Mouse (Mus musculus) hindbrain, embryonic 15.5 days (tissue): ENCODE measurements around the gene Gm20518. TPM values are rescaled to one million over a fixed set of nuclear protein-coding genes. Genes with fewer than 3 reads are reported as not detected.
A peak's percentile ranks its signal among the peaks of the same experiment; 100 is the strongest.

ENCODE experiments used
- ATAC-seq: fragments of 200-750 bp; cut with Nextera tagmentation; 2 replicates; pipeline ENCODE4 v1.8.0; 2017; ENCODE audit warnings: low read depth, moderate number of reproducible peaks, moderate TSS enrichment; ENCODE audit not compliant: low FRiP score
- H3K27ac ChIP-seq: fragments of 300-500 bp; sonication (generic); replicated peaks from 2 replicates; pipeline ENCODE4 v1.5.1; 2015; ENCODE audit warnings: mild to moderate bottlenecking, inconsistent platforms
- H3K27me3 ChIP-seq: fragments of 300-500 bp; sonication (generic); 2 replicates; pipeline ENCODE4 v1.6.1; 2015; ENCODE audit warnings: control low read depth, inconsistent platforms
- H3K36me3 ChIP-seq: fragments of 300-500 bp; sonication (generic); 2 replicates; pipeline ENCODE4 v1.6.1; 2015; ENCODE audit warnings: control low read depth, inconsistent platforms
- H3K4me1 ChIP-seq: fragments of 300-500 bp; sonication (generic); replicated peaks from 2 replicates; pipeline ENCODE4 v1.6.1; 2015; ENCODE audit warnings: control low read depth, inconsistent platforms
- H3K4me2 ChIP-seq: fragments of 300-500 bp; sonication (generic); 2 replicates; pipeline ENCODE4 v1.6.1; 2015; ENCODE audit warnings: moderate library complexity, mild to moderate bottlenecking, inconsistent platforms
- H3K4me3 ChIP-seq: fragments of 300-500 bp; sonication (generic); 2 replicates; pipeline ENCODE4 v1.5.1; 2015; ENCODE audit warnings: mild to moderate bottlenecking, inconsistent platforms
- H3K9ac ChIP-seq: fragments of 300-500 bp; sonication (generic); 2 replicates; pipeline ENCODE4 v1.6.1; 2015; ENCODE audit warnings: inconsistent platforms
- H3K9me3 ChIP-seq: fragments of 300-500 bp; sonication (generic); 2 replicates; pipeline ENCODE4 v1.6.1; 2016; ENCODE audit warnings: control low read depth, inconsistent platforms
- WGBS: fragments of 180-500 bp; shearing (Covaris S2); methylation state at CpG from one replicate; pipeline ENCODE4 v1.1.7; 2015; 5-methylcytosine and 5-hydroxymethylcytosine counted together
- polyA plus RNA-seq: library from polyadenylated mRNA; unstranded; fragments of >200 nt; fragmentation: Nextera tagmentation; extraction: Ambion mirVana; gene quantifications from 2 replicates; pipeline ENCODE4 v1.2.1, GENCODE M21; 2015

Gene Gm20518
- polyA plus RNA-seq, 1 experiment from 2014 or later: 0.31 TPM

DNA sequence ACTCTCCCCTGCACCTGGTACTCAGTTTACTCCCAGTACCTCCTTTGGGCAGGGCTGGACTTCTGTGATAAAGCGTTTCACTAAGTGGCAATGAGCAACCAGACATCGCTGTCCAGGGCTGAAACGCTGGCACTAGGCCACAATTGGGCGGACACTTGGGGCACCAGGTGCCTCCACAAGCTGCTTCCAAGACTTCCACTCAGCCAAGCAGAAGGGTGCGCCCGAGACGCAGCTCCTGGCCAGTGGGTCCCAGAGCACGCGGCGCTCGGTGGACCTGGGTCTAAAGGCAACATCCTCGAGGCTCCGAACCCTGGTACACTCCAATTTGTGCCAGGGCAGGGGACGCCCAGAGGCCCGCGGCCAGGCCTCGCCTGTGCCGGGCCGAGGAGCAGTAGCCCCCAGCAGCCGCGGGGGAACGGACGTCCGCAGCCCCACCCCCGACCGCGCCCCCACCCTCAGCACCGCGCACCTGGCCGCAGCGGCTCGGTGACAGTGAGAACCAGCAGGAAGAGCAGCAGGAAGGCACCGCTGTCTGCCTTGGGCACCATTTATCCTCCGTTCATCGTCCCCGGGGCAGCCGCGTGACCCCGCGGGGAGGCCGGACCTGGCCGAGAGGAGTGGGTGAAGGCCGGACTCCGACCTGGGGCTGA lies 429 bp downstream of the Gm20518 start:
- no peaks in the 10 kb centered on the region for H3K9me3 ChIP-seq
- ATAC-seq: peak; percentile 62
- WGBS: under 1% methylated on average over 34 of the region's 44 CpGs

DNA sequence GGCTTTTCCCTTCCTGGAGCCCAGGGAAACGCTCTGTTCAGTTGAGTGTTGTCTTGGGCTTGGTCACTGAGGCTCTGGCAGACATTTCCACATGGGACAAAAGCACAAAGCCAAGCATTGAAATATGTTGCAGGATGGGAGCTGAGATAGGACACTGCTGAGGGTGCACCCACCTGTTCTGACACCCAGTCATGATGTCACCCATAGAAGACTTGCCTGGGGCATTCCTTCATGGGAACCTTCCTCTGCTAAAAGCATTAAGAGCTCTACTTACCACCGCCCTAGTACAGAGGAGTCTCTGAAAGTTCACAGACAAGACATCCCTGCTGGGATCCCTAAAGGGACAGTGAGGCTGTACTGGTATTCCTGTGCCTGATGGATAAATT lies 1.1 kb downstream of the Gm20518 start:
- Histone ChIP-seq H3K4me3 (peak overlapping the region; percentile 75), H3K27ac (no peak overlapping the region), H3K9ac (peak overlapping the region; percentile 94), H3K4me1 (peaks cover 41% of the 10 kb centered on the region), H3K4me2 (peak overlapping the region; percentile 72), H3K36me3 (no peaks in the 10 kb centered on the region), H3K9me3 (no peaks in the 10 kb centered on the region), H3K27me3 (no peaks in the 10 kb centered on the region)
- ATAC-seq: no peak
- WGBS: 39% methylated on average over 2 of the region's 2 CpGs

More for the DNA sequence above, 429 bp downstream of the Gm20518 start:
- no peaks in the 10 kb centered on the region for H3K27me3 ChIP-seq
- no peaks in the 10 kb centered on the region for H3K36me3 ChIP-seq
- peak overlapping the region; percentile 72 for H3K4me2 ChIP-seq
- peak overlapping the region; percentile 94 for H3K9ac ChIP-seq
- H3K4me3 ChIP-seq: peak overlapping the region; percentile 75
- H3K4me1 ChIP-seq: peaks cover 36% of the 10 kb centered on the region
- H3K27ac ChIP-seq: peak overlapping the region; percentile 97

DNA sequence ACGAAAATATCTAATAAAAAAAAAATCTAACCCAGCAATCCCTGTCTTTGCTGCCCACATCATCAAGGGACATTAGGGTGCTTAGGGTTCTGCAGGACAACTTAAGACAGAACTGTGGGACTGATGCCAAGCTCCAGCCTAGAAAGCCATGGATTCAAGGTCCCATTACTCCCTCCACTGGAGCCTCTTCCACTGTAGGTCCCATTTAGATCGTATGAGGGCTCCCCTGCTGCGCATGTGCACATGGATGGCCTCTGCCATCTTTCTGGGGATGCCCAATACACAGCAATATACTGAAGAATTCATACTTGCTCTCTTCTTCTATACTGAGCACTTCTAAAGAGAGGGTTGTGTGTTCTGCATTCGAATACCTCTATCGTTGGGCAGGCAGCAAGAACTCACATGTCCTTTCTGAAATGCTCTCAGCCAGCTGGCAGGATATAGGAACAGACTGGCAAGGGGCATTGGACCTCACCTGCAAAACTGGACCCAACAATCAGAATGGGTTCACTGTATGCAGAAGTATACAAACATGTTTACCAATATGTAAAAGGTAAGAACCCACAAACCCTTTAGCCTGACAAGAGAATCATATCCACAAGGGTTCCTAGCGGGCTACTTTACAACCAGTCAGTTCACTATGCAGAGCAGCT lies 1.7 kb downstream of the Gm20518 start:
- H3K9me3 ChIP-seq: no peaks in the 10 kb centered on the region
- peaks cover 45% of the 10 kb centered on the region for H3K4me1 ChIP-seq
- H3K27ac ChIP-seq: no peak overlapping the region
- peak overlapping the region; percentile 94 for H3K9ac ChIP-seq
- ATAC-seq: no peak
- peak overlapping the region; percentile 75 for H3K4me3 ChIP-seq
- H3K4me2 ChIP-seq: peak overlapping the region; percentile 72
- WGBS: 86% methylated on average over 6 of the region's 6 CpGs
- no peaks in the 10 kb centered on the region for H3K27me3 ChIP-seq
- H3K36me3 ChIP-seq: no peaks in the 10 kb centered on the region

DNA sequence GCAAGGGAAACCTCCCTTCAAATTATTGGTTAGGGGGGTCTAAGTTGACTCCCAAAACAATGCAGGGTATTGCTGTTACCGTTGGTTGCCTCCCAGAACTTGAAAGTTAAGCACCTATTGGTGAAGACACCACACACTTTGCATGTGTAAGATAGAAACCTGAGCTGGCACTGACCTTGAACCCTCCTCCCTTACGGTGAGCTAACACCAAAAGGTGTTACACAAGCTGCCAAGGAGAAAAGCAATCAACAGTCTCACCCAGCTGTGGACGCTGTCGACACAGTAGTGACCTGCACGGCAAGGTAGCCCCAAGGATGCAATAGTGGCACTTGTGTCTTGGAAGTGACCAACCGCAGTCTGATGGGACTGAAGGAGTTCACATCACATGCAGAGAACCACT lies 7.4 kb downstream of the Gm20518 start:
- Histone ChIP-seq H3K9ac (no peak overlapping the region), H3K4me1 (peaks cover 23% of the 10 kb centered on the region), H3K36me3 (no peaks in the 10 kb centered on the region), H3K27me3 (no peaks in the 10 kb centered on the region), H3K9me3 (no peaks in the 10 kb centered on the region), H3K27ac (no peak overlapping the region), H3K4me3 (no peak overlapping the region), H3K4me2 (no peak overlapping the region)
- no peak for ATAC-seq
- 88% methylated on average over 6 of the region's 6 CpGs for WGBS

DNA sequence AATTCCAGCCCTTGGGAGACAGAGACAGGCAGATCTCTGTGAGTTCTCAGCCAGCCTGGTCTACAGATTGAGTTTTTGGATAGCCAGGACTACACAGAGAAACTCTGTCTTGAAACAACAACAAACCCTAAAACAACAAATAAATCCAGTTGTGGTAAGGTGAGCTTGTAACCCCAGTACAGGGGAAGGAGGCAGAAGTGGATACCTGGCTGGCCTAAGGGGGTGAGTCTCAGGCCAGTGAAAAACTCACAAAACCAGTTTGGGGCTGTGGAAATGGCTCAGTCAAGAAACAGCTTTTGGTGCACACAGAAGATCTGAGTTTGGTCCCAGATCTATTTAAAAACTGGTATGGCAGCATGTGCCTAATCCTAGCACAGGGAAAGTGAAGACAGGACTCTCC lies 9.3 kb downstream of the Gm20518 start:
- no peak overlapping the region for H3K9ac ChIP-seq
- H3K4me3 ChIP-seq: no peak overlapping the region
- no peaks in the 10 kb centered on the region for H3K27me3 ChIP-seq
- no peak for ATAC-seq
- no peaks in the 10 kb centered on the region for H3K36me3 ChIP-seq
- H3K4me2 ChIP-seq: no peak overlapping the region
- no peak overlapping the region for H3K27ac ChIP-seq
- no peaks in the 10 kb centered on the region for H3K9me3 ChIP-seq
- H3K4me1 ChIP-seq: peaks cover 23% of the 10 kb centered on the region

DNA sequence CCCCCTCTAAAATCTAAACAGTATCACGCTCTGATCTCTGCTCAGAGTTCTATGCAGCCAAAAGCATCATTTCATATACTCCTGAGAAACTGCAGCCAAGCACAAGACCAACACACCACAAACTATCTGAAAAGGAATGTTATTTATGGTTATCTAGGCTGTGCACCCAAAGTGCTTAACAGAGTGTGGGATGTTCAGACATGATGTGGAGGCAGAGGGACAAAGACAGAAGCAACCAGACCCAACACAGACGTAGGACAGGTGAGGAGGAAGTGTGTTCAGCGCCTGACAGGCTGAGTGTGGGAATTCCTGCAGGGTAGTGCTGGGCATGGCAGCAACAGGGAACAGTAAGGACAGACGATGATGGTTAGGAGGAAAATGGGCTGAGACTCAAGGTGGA lies 11.9 kb downstream of the Gm20518 start:
- Histone ChIP-seq H3K9ac (no peak overlapping the region), H3K27me3 (no peaks in the 10 kb centered on the region), H3K27ac (no peak overlapping the region), H3K4me1 (peaks cover 4% of the 10 kb centered on the region; the same call in 1 of the 2 replicates), H3K4me3 (no peak overlapping the region), H3K36me3 (no peaks in the 10 kb centered on the region), H3K9me3 (no peaks in the 10 kb centered on the region), H3K4me2 (no peak overlapping the region)
- WGBS: 94% methylated on average over 4 of the region's 4 CpGs
- ATAC-seq: no peak

DNA sequence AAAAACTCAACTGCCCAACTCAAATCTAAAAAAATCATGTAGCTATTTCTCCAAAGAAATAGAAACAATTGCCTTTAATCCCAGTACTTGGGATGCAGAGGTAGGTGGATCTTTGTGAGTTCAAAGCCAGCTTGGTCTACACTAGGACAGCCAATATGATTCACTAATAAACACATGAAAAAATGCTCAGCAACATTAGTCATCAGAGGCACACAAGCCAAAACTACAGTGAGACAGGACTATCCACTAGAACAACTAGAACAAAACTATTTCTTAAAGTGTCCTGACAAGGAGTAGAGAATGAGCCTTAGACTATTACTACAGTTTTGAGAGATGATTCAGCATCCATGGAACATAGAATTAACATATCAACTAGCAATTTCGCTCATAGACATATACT lies 15.4 kb downstream of the Gm20518 start:
- WGBS: 100% methylated on average over 1 of the region's 1 CpGs
- Histone ChIP-seq H3K36me3 (peaks cover 13% of the 10 kb centered on the region), H3K9me3 (no peaks in the 10 kb centered on the region), H3K4me1 (no peaks in the 10 kb centered on the region), H3K9ac (no peak overlapping the region), H3K27ac (no peak overlapping the region), H3K4me3 (no peak overlapping the region), H3K27me3 (no peaks in the 10 kb centered on the region), H3K4me2 (no peak overlapping the region)
- ATAC-seq: no peak

DNA sequence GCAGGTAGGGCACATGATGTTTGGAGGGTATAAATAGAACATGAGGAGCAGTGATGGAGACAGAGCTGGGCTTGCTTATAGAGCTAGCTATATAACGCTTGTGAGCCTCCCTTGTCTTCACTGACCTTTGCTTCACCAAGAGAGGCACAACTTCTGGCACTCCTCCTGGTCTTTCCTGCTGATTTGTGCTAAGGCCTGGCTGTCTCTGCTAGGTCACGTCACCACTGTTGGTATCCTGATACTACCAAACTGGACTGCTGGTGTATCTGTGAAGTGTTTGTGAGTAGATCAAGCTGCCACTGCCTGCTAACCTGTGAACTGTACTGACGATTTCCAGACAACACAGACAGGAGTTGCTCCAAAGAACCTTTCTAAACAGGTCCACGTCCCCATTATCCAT lies 16.3 kb downstream of the Gm20518 start:
- H3K27me3 ChIP-seq: no peaks in the 10 kb centered on the region
- 95% methylated on average over 4 of the region's 4 CpGs for WGBS
- no peak overlapping the region for H3K9ac ChIP-seq
- H3K4me2 ChIP-seq: no peak overlapping the region
- H3K4me3 ChIP-seq: no peak overlapping the region
- H3K4me1 ChIP-seq: no peaks in the 10 kb centered on the region
- H3K27ac ChIP-seq: no peak overlapping the region
- peaks cover 14% of the 10 kb centered on the region for H3K36me3 ChIP-seq
- ATAC-seq: no peak
- no peaks in the 10 kb centered on the region for H3K9me3 ChIP-seq

DNA sequence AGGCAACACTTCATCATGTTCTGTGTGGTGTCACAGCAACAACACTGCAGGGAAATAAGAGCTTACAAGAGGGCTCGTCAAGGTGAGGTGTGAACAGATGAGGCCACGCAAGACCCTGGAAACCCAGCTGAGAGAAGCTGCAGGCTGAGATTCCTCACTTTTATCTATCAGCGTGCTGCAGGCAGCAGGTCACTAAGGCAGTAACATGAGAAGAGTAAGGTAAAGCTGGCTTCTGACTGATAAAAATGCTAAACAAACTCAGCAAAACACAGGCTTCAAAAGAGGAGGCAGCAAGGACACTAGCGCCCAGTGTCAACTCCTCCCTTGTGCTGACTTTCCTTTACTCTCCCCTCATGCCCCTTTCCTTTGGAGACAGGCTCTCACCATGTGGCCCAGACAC lies 18.5 kb downstream of the Gm20518 start:
- Histone ChIP-seq H3K9me3 (no peaks in the 10 kb centered on the region), H3K36me3 (peaks cover 23% of the 10 kb centered on the region), H3K27ac (no peak overlapping the region), H3K9ac (no peak overlapping the region), H3K4me2 (no peak overlapping the region), H3K4me3 (no peak overlapping the region), H3K27me3 (no peaks in the 10 kb centered on the region), H3K4me1 (no peaks in the 10 kb centered on the region)
- WGBS: 72% methylated on average over 4 of the region's 4 CpGs
- ATAC-seq: no peak

DNA sequence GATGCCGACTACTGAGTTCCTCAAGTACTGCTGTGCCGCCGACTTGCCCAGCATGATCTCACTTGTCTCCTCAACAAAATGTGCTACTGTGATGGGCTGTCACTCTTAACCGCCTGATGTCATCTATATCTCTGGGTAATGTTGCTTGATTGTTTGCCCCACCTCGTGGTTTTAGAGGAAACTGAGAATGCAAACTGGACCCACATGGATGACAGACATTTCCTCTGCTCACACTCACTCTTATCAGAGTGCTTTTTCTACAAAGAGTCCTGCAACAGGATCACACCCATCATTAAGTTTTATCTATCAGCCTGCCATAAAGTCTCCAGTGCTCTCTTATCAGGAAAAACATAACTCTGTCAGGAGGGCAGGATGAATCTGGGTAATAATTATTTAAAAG lies 20.2 kb downstream of the Gm20518 start:
- H3K36me3 ChIP-seq: peaks cover 23% of the 10 kb centered on the region
- no peaks in the 10 kb centered on the region for H3K4me1 ChIP-seq
- ATAC-seq: no peak
- WGBS: 91% methylated on average over 5 of the region's 5 CpGs
- no peak overlapping the region for H3K4me3 ChIP-seq
- no peak overlapping the region for H3K27ac ChIP-seq
- no peaks in the 10 kb centered on the region for H3K27me3 ChIP-seq
- H3K9ac ChIP-seq: no peak overlapping the region
- H3K9me3 ChIP-seq: no peaks in the 10 kb centered on the region
- H3K4me2 ChIP-seq: no peak overlapping the region

DNA sequence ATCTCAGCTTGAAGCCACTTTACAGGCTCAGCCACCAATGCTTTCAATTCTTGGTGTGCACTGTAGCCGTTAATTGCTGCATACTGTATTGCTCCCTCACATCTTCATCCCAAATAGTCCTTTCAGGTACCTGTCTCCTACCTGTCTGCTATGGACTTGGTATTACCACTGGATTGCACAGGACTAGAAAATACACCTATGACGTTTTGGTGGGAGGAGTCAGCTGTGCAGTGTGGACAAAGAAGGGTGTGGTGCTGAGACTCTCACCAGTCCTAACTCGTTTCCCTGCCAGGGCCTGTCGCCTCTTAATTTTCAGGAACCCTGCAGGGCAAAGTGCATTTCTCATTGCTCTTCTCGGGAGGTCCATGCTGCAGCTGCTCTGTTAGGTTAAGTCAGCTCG lies 25.7 kb downstream of the Gm20518 start:
- WGBS: 63% methylated on average over 6 of the region's 6 CpGs
- H3K9me3 ChIP-seq: no peaks in the 10 kb centered on the region
- no peak overlapping the region for H3K27ac ChIP-seq
- H3K27me3 ChIP-seq: no peaks in the 10 kb centered on the region
- no peaks in the 10 kb centered on the region for H3K4me1 ChIP-seq
- ATAC-seq: no peak
- H3K4me3 ChIP-seq: no peak overlapping the region
- H3K36me3 ChIP-seq: peaks cover 10% of the 10 kb centered on the region; the same call in 1 of the 2 replicates
- H3K9ac ChIP-seq: no peak overlapping the region
- H3K4me2 ChIP-seq: no peak overlapping the region

DNA sequence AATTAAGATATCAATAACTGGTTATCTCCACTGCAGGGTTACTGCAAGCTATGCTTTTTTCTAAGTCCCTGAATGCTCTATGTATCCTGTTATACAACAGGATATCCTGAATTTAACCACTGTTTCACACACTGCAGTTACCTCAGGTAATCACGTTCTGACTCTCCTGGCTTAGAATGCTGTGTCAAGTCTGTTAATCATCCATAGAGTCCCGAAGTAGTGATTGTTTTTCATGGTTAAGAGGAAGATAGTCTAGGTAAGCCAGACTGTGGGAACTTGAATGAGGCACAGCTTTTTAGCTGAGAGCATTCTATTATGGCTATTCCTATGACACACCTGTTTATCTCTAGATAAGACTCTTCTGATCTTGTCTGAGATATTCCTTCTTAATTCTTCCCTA lies 26.2 kb downstream of the Gm20518 start:
- 93% methylated on average over 2 of the region's 2 CpGs for WGBS
- no peak overlapping the region for H3K4me2 ChIP-seq
- no peak overlapping the region for H3K9ac ChIP-seq
- ATAC-seq: no peak
- H3K4me1 ChIP-seq: no peaks in the 10 kb centered on the region
- H3K36me3 ChIP-seq: peaks cover 10% of the 10 kb centered on the region; the same call in 1 of the 2 replicates
- H3K27me3 ChIP-seq: no peaks in the 10 kb centered on the region
- H3K9me3 ChIP-seq: no peaks in the 10 kb centered on the region
- H3K4me3 ChIP-seq: no peak overlapping the region
- no peak overlapping the region for H3K27ac ChIP-seq

DNA sequence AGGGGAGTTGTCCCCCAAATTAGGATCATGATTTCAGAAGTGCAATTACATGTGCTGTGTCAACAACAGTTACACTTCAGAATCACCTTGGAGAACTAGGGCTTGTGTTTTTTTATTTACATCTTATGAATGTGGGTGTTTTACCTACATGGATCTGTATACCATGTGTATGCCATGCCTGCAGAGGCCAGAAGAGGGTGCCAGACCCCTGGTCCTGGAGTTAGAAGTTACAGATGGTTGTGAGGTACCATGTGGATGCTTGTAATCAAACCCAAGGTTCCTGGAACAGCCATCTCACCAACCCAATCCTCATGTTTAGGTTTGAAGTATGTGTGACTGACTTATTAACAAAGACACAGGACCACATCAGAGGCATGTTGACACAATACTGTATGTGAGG lies 32.9 kb downstream of the Gm20518 start:
- no peak overlapping the region for H3K9ac ChIP-seq
- ATAC-seq: no peak
- no peak overlapping the region for H3K4me2 ChIP-seq
- no peaks in the 10 kb centered on the region for H3K9me3 ChIP-seq
- H3K27me3 ChIP-seq: no peaks in the 10 kb centered on the region
- no peaks in the 10 kb centered on the region for H3K4me1 ChIP-seq
- no peak overlapping the region for H3K27ac ChIP-seq
- H3K4me3 ChIP-seq: no peak overlapping the region
- peaks cover 54% of the 10 kb centered on the region for H3K36me3 ChIP-seq
